Mouse (Mus musculus) MEL (cell line): Measurements from ENCODE around the gene Dnase1l2.

ENCODE experiments used
- MYB ChIP-seq: IDR thresholded peaks from 2 replicates; pipeline ENCODE4 v1.6.1; 2011; ENCODE audit warnings: mild to moderate bottlenecking, low read depth, low read length, improper control_type of control experiment
- POLR2A ChIP-seq, 2 experiments: IDR thresholded peaks; 2 replicates each; pipeline ENCODE4 v1.6.1; 2011 to 2012; ENCODE audit warnings: low read length in 2 of 2, mild to moderate bottlenecking in 2 of 2, control low read depth in 1 of 2, improper control_type of control experiment in 1 of 2, low read depth in 1 of 2, moderate library complexity in 1 of 2; ENCODE audit not compliant: control insufficient read depth in 1 of 2, insufficient read depth in 1 of 2, poor library complexity in 1 of 2

- no peak for TF ChIP-seq POLR2A (IDR thresholded peaks at IDR 0.05; ENCODE audit: control insufficient read depth in 1 of 2, insufficient read depth in 1 of 2, low read depth in 1 of 2, low read length in 2 of 2, poor library complexity in 1 of 2)
- no peak for TF ChIP-seq MYB
Measured at GRCm38 (mm10) chr17:24443409-24443808, 504 bp upstream of the Dnase1l2 start.
